Mouse (Mus musculus): Measurements from ENCODE around the gene Lrp8. TPM values are rescaled to one million over a fixed set of nuclear protein-coding genes. Genes with fewer than 3 reads are reported as not detected.

The Lrp8 gene
- polyA plus RNA-seq, 1 experiment, result 1.4 TPM

DNA sequence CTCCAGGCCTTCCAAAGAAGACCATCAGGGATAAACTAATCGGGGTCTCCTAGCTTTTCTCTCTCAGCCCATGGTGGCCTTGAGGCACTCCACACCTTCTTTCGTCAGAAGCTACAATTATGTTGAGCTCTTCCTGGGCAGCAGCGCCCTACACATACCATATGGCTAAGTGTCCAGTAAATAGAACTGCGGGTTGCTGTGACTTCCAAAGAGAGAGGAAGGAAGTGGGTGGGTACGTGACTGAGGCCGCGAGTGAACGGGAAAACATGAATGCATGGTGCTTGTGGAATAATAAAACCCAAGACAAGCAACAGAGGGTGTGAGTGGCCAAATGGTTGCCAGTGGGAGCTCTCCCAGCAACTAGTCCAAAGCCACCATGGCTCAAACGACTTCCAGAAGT, 47.6 kb downstream of the Lrp8 start:
- no peak for TF ChIP-seq GATA1 (IDR thresholded peaks at IDR 0.05; ENCODE audit: low read length)
- no peak for TF ChIP-seq TAL1 (IDR thresholded peaks at IDR 0.05; ENCODE audit: low read length)
- Histone ChIP-seq H3K4me3 (replicated peaks) (no peak overlapping the region), H3K36me3 (ENCODE audit: control insufficient read depth) (peaks cover 61% of the 10 kb centered on the region), H3K27me3 (ENCODE audit: control insufficient read depth) (peaks cover 5% of the 10 kb centered on the region; the same call in 1 of the 2 replicates), H3K9me3 (ENCODE audit: control insufficient read depth, low read length) (no peaks in the 10 kb centered on the region), H3K4me1 (ENCODE audit: control insufficient read depth) (no peaks in the 10 kb centered on the region)

DNA sequence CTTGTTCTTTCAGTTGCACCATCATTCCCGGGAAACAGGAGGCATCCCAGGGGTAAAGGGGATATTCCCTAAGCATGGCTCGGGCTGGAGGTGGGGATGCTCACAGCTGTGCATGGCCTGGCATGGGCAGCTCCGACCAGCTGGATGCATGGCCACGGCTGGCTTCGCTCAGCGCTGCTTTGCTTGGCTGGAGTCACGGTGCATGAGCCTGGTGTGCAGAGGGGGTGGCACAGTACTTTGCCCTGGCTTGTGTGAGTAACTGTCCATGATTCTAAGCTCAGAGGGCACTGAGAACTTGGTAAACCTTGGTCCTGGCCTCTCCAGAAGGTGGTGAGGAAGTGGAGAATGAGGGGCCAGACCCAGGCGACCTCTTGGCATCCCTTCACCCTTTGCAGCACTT, 48.0 kb downstream of the Lrp8 start:
- Histone ChIP-seq H3K4me3 (replicated peaks) (no peak overlapping the region), H3K9me3 (ENCODE audit: control insufficient read depth, low read length) (no peaks in the 10 kb centered on the region), H3K36me3 (ENCODE audit: control insufficient read depth) (peaks cover 66% of the 10 kb centered on the region), H3K4me1 (ENCODE audit: control insufficient read depth) (no peaks in the 10 kb centered on the region), H3K27me3 (ENCODE audit: control insufficient read depth) (peaks cover 5% of the 10 kb centered on the region; the same call in 1 of the 2 replicates)
- TF ChIP-seq GATA1 (IDR thresholded peaks at IDR 0.05; ENCODE audit: low read length) (no peak), TAL1 (IDR thresholded peaks at IDR 0.05; ENCODE audit: low read length) (no peak)

DNA sequence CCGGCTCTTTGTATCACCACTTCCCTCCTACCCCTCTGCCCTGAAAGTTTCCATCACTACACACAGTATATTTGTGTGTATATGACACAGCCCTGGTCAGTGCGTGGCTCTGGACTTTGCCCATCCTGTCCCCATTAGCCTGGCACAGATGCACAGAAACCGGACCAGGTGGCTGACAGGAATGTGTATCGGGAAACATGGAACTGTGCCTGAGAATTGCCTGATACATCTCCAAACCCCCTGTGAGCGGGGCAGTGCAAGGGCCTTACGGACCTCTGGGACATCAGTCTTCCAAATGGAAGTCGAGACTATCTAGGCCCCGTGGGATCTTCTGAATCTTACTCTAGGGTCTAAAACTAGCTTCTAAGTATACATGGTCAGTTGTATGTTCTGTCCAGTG, 51.3 kb downstream of the Lrp8 start:
- H3K27me3 ChIP-seq (ENCODE audit: control insufficient read depth), result no peaks in the 10 kb centered on the region
- TF ChIP-seq TAL1 (IDR thresholded peaks at IDR 0.05; ENCODE audit: low read length) (no peak), GATA1 (IDR thresholded peaks at IDR 0.05; ENCODE audit: low read length) (no peak)
- H3K4me3 ChIP-seq (replicated peaks), result no peak overlapping the region
- no peaks in the 10 kb centered on the region for H3K9me3 ChIP-seq (ENCODE audit: control insufficient read depth, low read length)
- H3K36me3 ChIP-seq (ENCODE audit: control insufficient read depth), result peaks cover 71% of the 10 kb centered on the region
- no peaks in the 10 kb centered on the region for H3K4me1 ChIP-seq (ENCODE audit: control insufficient read depth)

DNA sequence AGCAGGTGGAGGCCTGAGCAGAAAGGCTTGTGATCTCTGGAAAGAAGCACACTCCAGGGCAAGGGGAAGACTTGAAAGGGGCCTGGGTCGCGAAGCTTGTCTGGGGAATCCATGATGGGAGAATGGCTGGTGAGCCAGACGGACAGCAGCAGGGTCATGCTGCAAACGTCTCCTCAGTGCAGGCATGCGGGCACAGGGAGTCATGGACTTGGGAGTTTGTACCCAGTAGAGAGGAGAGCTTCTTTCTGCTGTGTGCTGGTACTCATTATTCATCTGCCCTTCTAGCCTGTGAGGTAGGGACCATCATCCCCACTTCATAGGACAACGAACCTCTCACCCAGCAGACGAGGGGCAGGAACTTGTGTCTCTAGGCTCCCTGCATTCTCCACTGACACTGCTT, 51.8 kb downstream of the Lrp8 start:
- Histone ChIP-seq H3K36me3 (ENCODE audit: control insufficient read depth) (peaks cover 72% of the 10 kb centered on the region), H3K4me3 (replicated peaks) (no peak overlapping the region)
- no peak for TF ChIP-seq GATA1 (IDR thresholded peaks at IDR 0.05; ENCODE audit: low read length)
- no peak for TF ChIP-seq TAL1 (IDR thresholded peaks at IDR 0.05; ENCODE audit: low read length)

DNA sequence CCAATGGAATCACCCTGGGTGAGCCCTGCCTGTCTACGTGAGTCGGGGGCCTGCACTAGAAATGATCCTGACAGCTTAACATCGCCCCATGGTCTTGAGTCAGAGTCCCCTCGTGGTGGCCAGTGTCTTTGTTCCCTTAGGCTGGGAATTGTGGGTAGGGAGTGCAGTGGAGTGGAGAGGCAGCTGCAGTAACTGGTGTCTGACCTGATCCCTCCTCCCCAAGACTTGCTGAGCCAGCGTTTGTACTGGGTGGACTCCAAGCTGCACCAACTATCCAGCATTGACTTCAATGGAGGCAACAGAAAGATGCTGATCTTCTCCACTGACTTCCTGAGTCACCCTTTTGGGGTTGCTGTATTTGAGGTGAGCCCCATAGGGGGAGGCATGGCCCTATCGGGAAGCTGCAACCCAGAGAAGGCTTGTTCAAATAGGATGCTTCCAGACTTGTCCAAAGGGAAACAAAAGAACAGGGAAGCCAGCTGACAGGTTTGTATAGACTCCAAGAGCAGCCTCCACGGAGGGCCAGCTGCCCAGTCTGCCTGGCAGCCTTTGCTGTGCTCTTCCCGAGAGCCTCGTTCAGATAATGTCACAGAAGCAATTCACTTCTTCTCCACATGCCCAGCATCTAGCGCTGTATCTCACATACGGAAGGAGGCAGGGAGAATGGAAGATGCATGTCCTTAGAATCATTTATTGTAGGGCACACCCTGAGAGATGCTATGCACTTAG, 55.1 kb downstream of the Lrp8 start:
- H3K36me3 ChIP-seq (ENCODE audit: control insufficient read depth), result peaks cover 89% of the 10 kb centered on the region

More for the DNA sequence above, 51.8 kb downstream of the Lrp8 start:
- no peaks in the 10 kb centered on the region for H3K4me1 ChIP-seq (ENCODE audit: control insufficient read depth)
- H3K9me3 ChIP-seq (ENCODE audit: control insufficient read depth, low read length), result no peaks in the 10 kb centered on the region
- no peaks in the 10 kb centered on the region for H3K27me3 ChIP-seq (ENCODE audit: control insufficient read depth)

DNA sequence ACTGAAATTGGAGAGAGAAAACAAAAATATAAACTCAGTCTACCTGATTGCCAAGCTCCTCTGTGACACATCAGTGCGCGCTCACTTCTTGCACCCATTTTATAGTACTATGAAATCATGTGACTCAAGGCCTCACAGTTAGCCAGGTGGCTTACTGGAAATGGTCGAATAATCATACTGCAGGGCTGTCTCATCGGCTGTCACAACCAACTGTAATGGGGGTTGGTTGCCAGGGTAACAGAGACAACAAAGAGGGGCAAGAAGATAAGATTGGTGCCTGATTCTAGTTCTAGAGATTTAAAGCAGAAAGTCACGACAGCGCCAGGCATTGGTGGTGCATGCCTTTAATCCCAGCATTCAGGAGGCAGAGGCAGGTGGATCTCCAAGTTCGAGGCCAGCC, 56.9 kb downstream of the Lrp8 start:
- Histone ChIP-seq H3K9me3 (ENCODE audit: control insufficient read depth, low read length) (no peaks in the 10 kb centered on the region), H3K4me3 (replicated peaks) (no peak overlapping the region), H3K4me1 (ENCODE audit: control insufficient read depth) (peaks cover 2% of the 10 kb centered on the region; the same call in 1 of the 2 replicates), H3K27me3 (ENCODE audit: control insufficient read depth) (no peaks in the 10 kb centered on the region), H3K36me3 (ENCODE audit: control insufficient read depth) (peaks cover 89% of the 10 kb centered on the region)
- no peak for TF ChIP-seq GATA1 (IDR thresholded peaks at IDR 0.05; ENCODE audit: low read length)

More for the DNA sequence above, 55.1 kb downstream of the Lrp8 start:
- Histone ChIP-seq H3K27me3 (ENCODE audit: control insufficient read depth) (no peaks in the 10 kb centered on the region), H3K4me3 (replicated peaks) (no peak overlapping the region), H3K4me1 (ENCODE audit: control insufficient read depth) (no peaks in the 10 kb centered on the region), H3K9me3 (ENCODE audit: control insufficient read depth, low read length) (no peaks in the 10 kb centered on the region)
- TF ChIP-seq GATA1 (IDR thresholded peaks at IDR 0.05; ENCODE audit: low read length) (no peak), TAL1 (IDR thresholded peaks at IDR 0.05; ENCODE audit: low read length) (no peak)

DNA sequence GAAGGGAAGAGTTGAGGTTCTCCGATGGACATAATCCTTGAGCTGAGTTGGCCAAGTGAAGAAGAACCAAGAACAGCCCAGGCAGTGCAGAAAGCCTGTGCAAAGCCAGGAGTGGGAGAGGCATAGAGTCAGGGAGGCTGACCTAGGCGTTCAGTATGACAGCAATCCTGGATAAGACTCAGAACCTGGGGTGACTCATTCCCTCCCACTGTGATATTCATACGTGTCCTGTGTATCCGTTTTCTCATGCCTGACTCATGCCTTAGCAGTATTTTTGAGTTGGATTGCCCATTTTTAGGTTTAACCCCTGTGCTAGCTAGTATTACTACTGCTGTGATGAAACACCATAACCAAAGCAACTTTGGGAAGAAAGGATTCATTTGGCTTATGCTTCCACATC, 62.8 kb downstream of the Lrp8 start:
- H3K36me3 ChIP-seq (ENCODE audit: control insufficient read depth), result peaks cover 61% of the 10 kb centered on the region

DNA sequence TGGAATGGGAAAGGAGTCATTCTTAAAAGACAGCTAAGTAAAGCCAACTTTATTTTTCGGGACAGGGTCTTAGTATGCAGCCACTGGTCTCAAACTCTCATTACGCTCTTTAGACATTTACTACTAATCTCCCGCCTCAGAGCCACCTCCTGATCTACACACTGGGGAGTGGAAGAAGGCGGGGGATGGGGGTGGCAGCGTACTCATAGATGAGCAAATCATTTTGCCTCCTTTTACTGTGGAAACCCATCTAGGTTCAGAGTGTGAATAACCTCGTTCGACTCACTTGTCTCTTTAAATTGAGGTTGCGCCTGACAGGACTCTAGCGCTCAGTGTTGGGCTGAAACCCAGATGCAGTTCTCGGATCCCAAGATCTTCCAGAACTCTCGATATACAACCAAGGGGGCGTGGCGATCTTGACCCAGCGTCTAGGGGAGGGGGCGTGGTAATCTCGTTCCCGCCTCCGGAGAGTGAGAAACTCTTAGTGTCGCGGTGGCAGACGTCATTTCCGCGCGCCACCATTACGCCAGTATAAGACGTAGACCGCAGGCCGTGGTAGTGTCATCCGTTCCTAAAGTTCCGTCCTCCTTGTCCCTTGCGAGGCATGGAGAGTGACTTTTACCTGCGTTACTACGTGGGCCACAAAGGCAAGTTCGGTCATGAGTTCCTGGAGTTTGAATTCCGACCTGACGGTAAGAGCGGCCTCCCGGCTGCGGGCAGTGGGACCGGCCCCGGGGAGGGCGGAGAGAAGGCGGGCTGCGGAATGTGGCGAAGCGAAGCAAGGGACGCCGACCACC, 77.4 kb downstream of the Lrp8 start, which contains the start of gene Magoh:
TSS of gene Magoh (plus strand) at position 502 of the 797 bp plus-strand sequence.
- Histone ChIP-seq H3K27me3 (ENCODE audit: control insufficient read depth) (no peaks in the 10 kb centered on the region), H3K9me3 (ENCODE audit: control insufficient read depth, low read length) (no peaks in the 10 kb centered on the region), H3K4me3 (replicated peaks) (peak within 1 kb of the TSS; percentile 79), H3K36me3 (ENCODE audit: control insufficient read depth) (peaks cover 37% of the 10 kb centered on the region), H3K4me1 (ENCODE audit: control insufficient read depth) (peaks cover 28% of the 10 kb centered on the region)
- no peak for TF ChIP-seq TAL1 (IDR thresholded peaks at IDR 0.05; ENCODE audit: low read length)
- TF ChIP-seq GATA1 (IDR thresholded peaks at IDR 0.05; ENCODE audit: low read length), result no peak

More for the DNA sequence above, 62.8 kb downstream of the Lrp8 start:
- TF ChIP-seq TAL1 (IDR thresholded peaks at IDR 0.05; ENCODE audit: low read length) (no peak), GATA1 (IDR thresholded peaks at IDR 0.05; ENCODE audit: low read length) (no peak)
- H3K4me3 ChIP-seq (replicated peaks), result no peak overlapping the region
- H3K4me1 ChIP-seq (ENCODE audit: control insufficient read depth), result peaks cover 4% of the 10 kb centered on the region; the same call in 1 of the 2 replicates
- H3K27me3 ChIP-seq (ENCODE audit: control insufficient read depth), result no peaks in the 10 kb centered on the region
- H3K9me3 ChIP-seq (ENCODE audit: control insufficient read depth, low read length), result no peaks in the 10 kb centered on the region

DNA sequence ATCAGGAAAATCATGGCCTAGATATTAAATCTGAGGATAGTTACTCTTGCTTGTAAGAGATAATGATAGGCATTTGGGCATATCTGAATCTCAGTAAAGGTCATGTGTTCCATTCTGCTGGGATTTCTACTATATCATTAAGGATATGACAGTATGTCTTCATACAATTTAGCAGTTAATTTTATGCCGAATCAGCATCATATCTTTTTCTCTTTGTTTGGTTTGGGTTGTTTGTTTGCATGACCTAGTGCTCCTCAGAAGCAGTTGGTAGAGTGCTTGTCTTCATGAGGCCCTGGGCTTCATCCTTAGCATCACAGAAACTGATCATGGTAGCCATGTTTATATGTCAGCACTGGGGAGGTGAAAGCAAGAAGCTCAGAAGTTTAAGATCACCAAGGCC, 79.6 kb downstream of the Lrp8 start:
- Histone ChIP-seq H3K27me3 (ENCODE audit: control insufficient read depth) (no peaks in the 10 kb centered on the region), H3K36me3 (ENCODE audit: control insufficient read depth) (peaks cover 59% of the 10 kb centered on the region)

More for the DNA sequence above, 79.6 kb downstream of the Lrp8 start:
- Histone ChIP-seq H3K4me1 (ENCODE audit: control insufficient read depth) (peaks cover 28% of the 10 kb centered on the region), H3K4me3 (replicated peaks) (no peak overlapping the region), H3K9me3 (ENCODE audit: control insufficient read depth, low read length) (no peaks in the 10 kb centered on the region)
- no peak for TF ChIP-seq GATA1 (IDR thresholded peaks at IDR 0.05; ENCODE audit: low read length)
- TF ChIP-seq TAL1 (IDR thresholded peaks at IDR 0.05; ENCODE audit: low read length), result no peak
